Mouse (Mus musculus): Measurements from ENCODE around the gene Olfr364-ps1. TPM values are rescaled to one million over a fixed set of nuclear protein-coding genes. Genes with fewer than 3 reads are reported as not detected.

Gene Olfr364-ps1
- total RNA-seq (2021), result not detected
- long read RNA-seq, experiment 1, result 0 reads
- long read RNA-seq, experiment 2, result 0 reads

GRCm38 (mm10) chr2:37139022-37139421 lies at the start of gene Olfr364-ps1:
Gene Olfr364-ps1 (plus strand): TSS chr2:37139322.
- DNase-seq, result no peak

- DNase-seq, result no peak
Observed at GRCm38 (mm10) chr2:37117810-37118209, 21.3 kb upstream of the Olfr364-ps1 start, which contains the start of gene Olfr362. Gene Olfr362 (minus strand): TSS chr2:37117910.

DNA sequence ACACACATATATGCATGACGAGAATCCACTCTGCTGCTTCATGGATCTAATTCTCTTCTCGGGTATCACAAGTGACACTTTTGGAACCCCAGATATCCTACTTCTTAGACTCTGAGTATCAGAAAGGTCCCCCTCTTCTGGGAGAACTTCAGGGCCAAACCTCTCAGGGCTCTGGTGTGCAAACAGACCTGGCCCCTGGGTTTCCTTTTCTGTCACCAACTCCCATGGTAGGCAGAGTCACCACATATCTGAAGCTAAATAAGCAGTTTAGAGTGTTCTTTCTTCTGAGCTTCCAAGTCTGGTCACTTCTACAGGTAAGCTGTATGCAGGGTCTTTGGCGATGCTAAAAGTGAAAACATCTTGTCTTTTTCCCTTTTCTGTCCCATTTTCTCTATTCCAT lies 48.8 kb downstream of the Olfr364-ps1 start, which contains the start of gene Olfr365:
Olfr365 (plus strand) TSS at position 301 of the 400 bp plus-strand sequence.
- DNase-seq, result no peak

Other genes starting within 250 kb of the Olfr364-ps1 start
- not detected for gene Olfr353, start 246.4 kb upstream of the Olfr364-ps1 start, total RNA-seq (2021)
- not detected for gene Olfr354, start 233.6 kb upstream of the Olfr364-ps1 start, total RNA-seq (2021)
- gene Olfr355, start 210.4 kb upstream of the Olfr364-ps1 start, total RNA-seq (2021), result not detected
- not detected for gene Olfr356, start 202.2 kb upstream of the Olfr364-ps1 start, total RNA-seq (2021)
- not detected for gene Olfr357, start 145.5 kb upstream of the Olfr364-ps1 start, total RNA-seq (2021)
- not detected for gene Olfr358, start 130.0 kb upstream of the Olfr364-ps1 start, total RNA-seq (2021)
- gene Olfr360, start 73.6 kb upstream of the Olfr364-ps1 start, total RNA-seq (2021), result not detected
- gene Olfr361, start 50.0 kb upstream of the Olfr364-ps1 start, total RNA-seq (2021), result not detected
- not detected for gene Olfr362, start 21.4 kb upstream of the Olfr364-ps1 start, total RNA-seq (2021)
- gene Olfr365, start 48.9 kb downstream of the Olfr364-ps1 start, total RNA-seq (2021), result not detected
- gene Olfr366, start 72.3 kb downstream of the Olfr364-ps1 start, total RNA-seq (2021), result not detected
- gene Olfr368, start 187.2 kb downstream of the Olfr364-ps1 start, total RNA-seq (2021), result not detected
- gene Pdcl, start 220.0 kb downstream of the Olfr364-ps1 start, total RNA-seq (2021), result 10 to 100 TPM; 11.3 to 12.7 TPM

Data from gastrocnemius, postnatal 25 days (tissue).